Mouse (Mus musculus) liver, adult (tissue): ENCODE measurements around the gene Eloa.

ENCODE experiments used
- GATA4 ChIP-seq: IDR thresholded peaks from 2 replicates; pipeline ENCODE4 v1.6.1; 2014; ENCODE audit warnings: mild to moderate bottlenecking, low read length; ENCODE audit not compliant: insufficient replicate concordance

Eloa gene

GRCm38 (mm10) chr4:136045091-136045490 is 23.5 kb upstream of the Eloa start:
- no peak for TF ChIP-seq GATA4

- no peak for TF ChIP-seq GATA4
These were observed 22.3 kb upstream of the Eloa start for GRCm38 (mm10) chr4:136043784-136044400.

GRCm38 (mm10) chr4:136035078-136035477 is 13.5 kb upstream of the Eloa start:
- no peak for TF ChIP-seq GATA4

GRCm38 (mm10) chr4:136033231-136033630 is 11.7 kb upstream of the Eloa start:
- TF ChIP-seq GATA4 = no peak

- peak; percentile 58; the same call in 1 of the 2 replicates for TF ChIP-seq GATA4
These were observed 9.7 kb upstream of the Eloa start for GRCm38 (mm10) chr4:136030968-136031909.

- no peak for TF ChIP-seq GATA4
These were observed 7.1 kb upstream of the Eloa start for GRCm38 (mm10) chr4:136028689-136029088.

- no peak for TF ChIP-seq GATA4
These were observed 6.6 kb upstream of the Eloa start for GRCm38 (mm10) chr4:136028132-136028564.

- TF ChIP-seq GATA4 = no peak
These were observed 6.0 kb upstream of the Eloa start for GRCm38 (mm10) chr4:136027416-136028131.

GRCm38 (mm10) chr4:136025350-136025749 is 3.8 kb upstream of the Eloa start:
- TF ChIP-seq GATA4 = no peak

GRCm38 (mm10) chr4:136022924-136023323 is 1.4 kb upstream of the Eloa start:
- TF ChIP-seq GATA4 = no peak

GRCm38 (mm10) chr4:136020743-136021548 is 617 bp downstream of the Eloa start:
- no peak for TF ChIP-seq GATA4

- TF ChIP-seq GATA4 = no peak
These were observed 5.4 kb downstream of the Eloa start for GRCm38 (mm10) chr4:136016059-136016602.

- TF ChIP-seq GATA4 = no peak
These were observed 11.0 kb downstream of the Eloa start for GRCm38 (mm10) chr4:136010586-136010985.

- TF ChIP-seq GATA4 = no peak
These were observed 12.6 kb downstream of the Eloa start for GRCm38 (mm10) chr4:136008782-136009447.

- no peak for TF ChIP-seq GATA4
These were observed 14.7 kb downstream of the Eloa start for GRCm38 (mm10) chr4:136006821-136007220.
